Mouse (Mus musculus) bone marrow, adult 2 months (tissue): ENCODE measurements around the gene Ttll5. TPM values are rescaled to one million over a fixed set of nuclear protein-coding genes. Genes with fewer than 3 reads are reported as not detected.

ENCODE experiments used
- H3K27ac ChIP-seq: fragments of 200-500 bp; 2 replicates; pipeline ENCODE4 v1.5.1; 2012; ENCODE audit warnings: low read depth, mild to moderate bottlenecking, control low read depth, inconsistent platforms, low read length; ENCODE audit not compliant: control insufficient read depth, poor library complexity, insufficient read depth
- H3K4me1 ChIP-seq: fragments of 200-500 bp; 2 replicates; pipeline ENCODE4 v1.6.1; 2011; ENCODE audit warnings: low read length; ENCODE audit not compliant: control insufficient read depth, insufficient read depth
- H3K4me3 ChIP-seq: fragments of 200-500 bp; replicated peaks from 2 replicates; pipeline ENCODE3; 2011; ENCODE audit warnings: mild to moderate bottlenecking, low read depth, low read length, control low read depth; ENCODE audit not compliant: control insufficient read depth
- CTCF ChIP-seq: fragments of 200-500 bp; IDR thresholded peaks from 2 replicates; pipeline ENCODE4 v1.5.1; 2011; ENCODE audit warnings: low read length, control low read depth; ENCODE audit not compliant: control insufficient read depth, insufficient read depth
- POLR2A ChIP-seq: fragments of 200-500 bp; IDR thresholded peaks from 2 replicates; pipeline ENCODE4 v1.6.1; 2011; ENCODE audit warnings: low read depth, mild to moderate bottlenecking, control low read depth, low read length, borderline replicate concordance; ENCODE audit not compliant: control insufficient read depth
- WGBS: fragments of 180-500 bp; shearing (Covaris S2); methylation state at CpG from one replicate; pipeline ENCODE4 v1.1.7; 2018; 5-methylcytosine and 5-hydroxymethylcytosine counted together
- polyA plus RNA-seq: library from polyadenylated mRNA; stranded (reverse); fragments of >200 nt; gene quantifications from 2 replicates; pipeline ENCODE4 v1.2.4, GENCODE M21; 2011; ENCODE audit warnings: low replicate concordance; ENCODE audit not compliant: missing spikeins, insufficient read depth, insufficient read length

Ttll5 gene
- polyA plus RNA-seq, 1 experiment: 16.8 TPM

GRCm38 (mm10) chr12:85853836-85854235 is 29.4 kb downstream of the Ttll5 start:
- Histone ChIP-seq H3K4me1 (no peaks in the 10 kb centered on the region), H3K4me3 (no peak overlapping the region), H3K27ac (no peak overlapping the region)
- TF ChIP-seq CTCF (no peak), POLR2A (no peak)
- 69% methylated on average over 4 of the region's 4 CpGs for WGBS

GRCm38 (mm10) chr12:85854271-85854670 is 29.8 kb downstream of the Ttll5 start:
- WGBS: 73% methylated on average over 1 of the region's 1 CpGs
- TF ChIP-seq POLR2A: no peak

GRCm38 (mm10) chr12:85857300-85857699 is 32.8 kb downstream of the Ttll5 start:
- WGBS: 90% methylated on average over 7 of the region's 7 CpGs
- TF ChIP-seq POLR2A: no peak

More at GRCm38 (mm10) chr12:85854271-85854670, 29.8 kb downstream of the Ttll5 start:
- H3K4me3 ChIP-seq: no peak overlapping the region
- H3K27ac ChIP-seq: no peak overlapping the region
- no peaks in the 10 kb centered on the region for H3K4me1 ChIP-seq

GRCm38 (mm10) chr12:85859111-85859510 is 34.7 kb downstream of the Ttll5 start:
- 94% methylated on average over 3 of the region's 3 CpGs for WGBS
- Histone ChIP-seq H3K4me1 (no peaks in the 10 kb centered on the region), H3K27ac (no peak overlapping the region), H3K4me3 (no peak overlapping the region)
- TF ChIP-seq CTCF (no peak), POLR2A (no peak)

More at GRCm38 (mm10) chr12:85857300-85857699, 32.8 kb downstream of the Ttll5 start:
- Histone ChIP-seq H3K4me1 (no peaks in the 10 kb centered on the region), H3K27ac (no peak overlapping the region), H3K4me3 (no peak overlapping the region)

GRCm38 (mm10) chr12:85859511-85860189 is 35.2 kb downstream of the Ttll5 start:
- WGBS: 82% methylated on average over 3 of the region's 3 CpGs
- H3K4me1 ChIP-seq: no peaks in the 10 kb centered on the region
- H3K4me3 ChIP-seq: no peak overlapping the region
- no peak overlapping the region for H3K27ac ChIP-seq
- no peak for TF ChIP-seq CTCF

- Histone ChIP-seq H3K4me1 (no peaks in the 10 kb centered on the region), H3K27ac (no peak overlapping the region), H3K4me3 (no peak overlapping the region)
- TF ChIP-seq CTCF (no peak), POLR2A (no peak)
- 73% methylated on average over 2 of the region's 2 CpGs for WGBS
Measured at GRCm38 (mm10) chr12:85862514-85862913, 38.1 kb downstream of the Ttll5 start.

GRCm38 (mm10) chr12:85865526-85865925 is 41.1 kb downstream of the Ttll5 start:
- Histone ChIP-seq H3K27ac (no peak overlapping the region), H3K4me1 (no peaks in the 10 kb centered on the region), H3K4me3 (no peak overlapping the region)
- 89% methylated on average over 3 of the region's 3 CpGs for WGBS
- TF ChIP-seq POLR2A: no peak
- TF ChIP-seq CTCF: no peak

GRCm38 (mm10) chr12:85866624-85867023 is 42.2 kb downstream of the Ttll5 start:
- H3K4me3 ChIP-seq: no peak overlapping the region
- TF ChIP-seq POLR2A (no peak), CTCF (no peak)
- WGBS: 82% methylated on average over 4 of the region's 4 CpGs
- no peaks in the 10 kb centered on the region for H3K4me1 ChIP-seq
- H3K27ac ChIP-seq: no peak overlapping the region

GRCm38 (mm10) chr12:85867125-85867524 is 42.7 kb downstream of the Ttll5 start:
- Histone ChIP-seq H3K27ac (no peak overlapping the region), H3K4me1 (no peaks in the 10 kb centered on the region), H3K4me3 (no peak overlapping the region)
- TF ChIP-seq POLR2A (no peak), CTCF (no peak)
